In genomic region chr1:129838486-129838885, GRCm38 (mm10) we compare ENCODE assay signal across 16 mouse cellular contexts.
"Had no signal": no experiment of that assay in that cellular context is flagged by ENCODE, and none has a peak within 500 bp of the region (broad histone marks: within the 10 kb centered on the region; RNA-seq: fewer than 3 reads in every experiment).

No protein-coding gene starts in this region.

- H3K27me3 ChIP-seq: neural tube, embryonic 12.5 days; neural tube, embryonic 13.5 days; neural tube, embryonic 15.5 days; stomach, embryonic 15.5 days had no signal

- H3K4me1 ChIP-seq: neural tube, embryonic 12.5 days had no signal

- H3K36me3 ChIP-seq: neural tube, embryonic 12.5 days; neural tube, embryonic 13.5 days; neural tube, embryonic 15.5 days; stomach, embryonic 15.5 days had no signal

- H3K9ac ChIP-seq: neural tube, embryonic 12.5 days; neural tube, embryonic 13.5 days; neural tube, embryonic 15.5 days; stomach, embryonic 15.5 days had no signal

- H3K4me3 ChIP-seq: neural tube, embryonic 12.5 days; neural tube, embryonic 13.5 days; neural tube, embryonic 15.5 days; stomach, embryonic 15.5 days had no signal

- H3K4me2 ChIP-seq: neural tube, embryonic 12.5 days; neural tube, embryonic 13.5 days; neural tube, embryonic 15.5 days; stomach, embryonic 15.5 days had no signal

- DNase-seq: right cerebral cortex, adult 18-20 months; right cerebral cortex, postnatal 14 days; right cerebral cortex, postnatal 25 days; right cerebral cortex, postnatal 4 days; spleen, adult 18-20 months; thymus, adult 18-20 months; thymus, adult 2 months; thymus, postnatal 14 days; thymus, postnatal 25 days; thymus, postnatal 36 days; thymus, postnatal 4 days had no signal

- H3K9me3 ChIP-seq: neural tube, embryonic 12.5 days; neural tube, embryonic 13.5 days; neural tube, embryonic 15.5 days; stomach, embryonic 15.5 days had no signal

- H3K27ac ChIP-seq: neural tube, embryonic 12.5 days; neural tube, embryonic 13.5 days; neural tube, embryonic 15.5 days; stomach, embryonic 15.5 days; stomach, postnatal 0 days had no signal
